Mouse (Mus musculus): Measurements from ENCODE around the gene 4930562C15Rik. TPM values are rescaled to one million over a fixed set of nuclear protein-coding genes. Genes with fewer than 3 reads are reported as not detected.
A peak's percentile ranks its signal among the peaks of the same experiment; 100 is the strongest.

4930562C15Rik gene
- not detected for total RNA-seq (2021)
- long read RNA-seq, experiment 1: 0 reads
- long read RNA-seq, experiment 2, partial matches to known transcripts: 0 of 7 reads
- long read RNA-seq, experiment 2, other reads (novel, unspliced or antisense): 7 of 7 reads

- no peak for DNase-seq (ENCODE audit: low spot score in 2 of 2)
Observed at GRCm38 (mm10) chr16:4835191-4835590, at the start of gene 4930562C15Rik. Gene 4930562C15Rik, plus strand, starts transcription at chr16:4835416.

- DNase-seq (ENCODE audit: low spot score in 2 of 2): no peak
Observed at GRCm38 (mm10) chr16:4785706-4786105, 49.5 kb upstream of the 4930562C15Rik start.

GRCm38 (mm10) chr16:4788176-4788575, 47.0 kb upstream of the 4930562C15Rik start:
- no peak for DNase-seq (ENCODE audit: low spot score in 2 of 2)

GRCm38 (mm10) chr16:4789311-4789768, 45.9 kb upstream of the 4930562C15Rik start:
- peak in 1 of 2 experiments; percentile 23 for DNase-seq (ENCODE audit: low spot score in 2 of 2)

GRCm38 (mm10) chr16:4789810-4790559, 45.2 kb upstream of the 4930562C15Rik start, which contains the start of gene Cdip1:
Gene Cdip1, minus strand, starts transcription at chr16:4790292.
- DNase-seq (ENCODE audit: low spot score in 2 of 2): peak; percentile 86 to 94

- DNase-seq (ENCODE audit: low spot score in 2 of 2): no peak
Observed at GRCm38 (mm10) chr16:4791332-4791731, 43.9 kb upstream of the 4930562C15Rik start.

- DNase-seq (ENCODE audit: low spot score in 2 of 2): no peak
Observed at GRCm38 (mm10) chr16:4796631-4797030, 38.6 kb upstream of the 4930562C15Rik start.

GRCm38 (mm10) chr16:4818349-4818748, 16.9 kb upstream of the 4930562C15Rik start:
- no peak for DNase-seq (ENCODE audit: low spot score in 2 of 2)

- DNase-seq (ENCODE audit: low spot score in 2 of 2): peak in 1 of 2 experiments; percentile 1
Observed at GRCm38 (mm10) chr16:4824466-4824865, 10.8 kb upstream of the 4930562C15Rik start.

- DNase-seq (ENCODE audit: low spot score in 2 of 2): no peak
Observed at GRCm38 (mm10) chr16:4827639-4828038, 7.6 kb upstream of the 4930562C15Rik start.

- DNase-seq (ENCODE audit: low spot score in 2 of 2): peak in 1 of 2 experiments; percentile 8
Observed at GRCm38 (mm10) chr16:4829271-4829900, 5.8 kb upstream of the 4930562C15Rik start.

- DNase-seq (ENCODE audit: low spot score in 2 of 2): no peak
Observed at GRCm38 (mm10) chr16:4831650-4832419, 3.4 kb upstream of the 4930562C15Rik start.

GRCm38 (mm10) chr16:4833858-4834257, 1.4 kb upstream of the 4930562C15Rik start:
- DNase-seq (ENCODE audit: low spot score in 2 of 2): no peak

GRCm38 (mm10) chr16:4837631-4838030, 2.4 kb downstream of the 4930562C15Rik start:
- no peak for DNase-seq (ENCODE audit: low spot score in 2 of 2)

GRCm38 (mm10) chr16:4839552-4839951, 4.3 kb downstream of the 4930562C15Rik start:
- no peak for DNase-seq (ENCODE audit: low spot score in 2 of 2)

- DNase-seq (ENCODE audit: low spot score in 2 of 2): no peak
Observed at GRCm38 (mm10) chr16:4840231-4840630, 5.0 kb downstream of the 4930562C15Rik start.

- DNase-seq (ENCODE audit: low spot score in 2 of 2): no peak
Observed at GRCm38 (mm10) chr16:4847041-4847440, 11.8 kb downstream of the 4930562C15Rik start.

- no peak for DNase-seq (ENCODE audit: low spot score in 2 of 2)
Observed at GRCm38 (mm10) chr16:4848090-4848489, 12.9 kb downstream of the 4930562C15Rik start.

GRCm38 (mm10) chr16:4850361-4850760, 15.1 kb downstream of the 4930562C15Rik start:
- no peak for DNase-seq (ENCODE audit: low spot score in 2 of 2)

- DNase-seq (ENCODE audit: low spot score in 2 of 2): no peak
Observed at GRCm38 (mm10) chr16:4850938-4851628, 15.9 kb downstream of the 4930562C15Rik start.
